Mouse (Mus musculus) MEL (cell line): ENCODE measurements around the gene Olfr1450. TPM values are rescaled to one million over a fixed set of nuclear protein-coding genes. Genes with fewer than 3 reads are reported as not detected.

Experiments used
- DNase-seq: peaks from one replicate; pipeline ENCODE4 v3.0.0; 2011; ENCODE audit warnings: low read depth, low spot score
- H3K27ac ChIP-seq: 2 replicates; pipeline ENCODE4 v1.5.1; 2012; ENCODE audit warnings: low read depth, mild to moderate bottlenecking, control low read depth, low read length, moderate library complexity; ENCODE audit not compliant: control insufficient read depth
- H3K27me3 ChIP-seq, 2 experiments: fragments of 150-350 bp in 1 of 2; sonication (generic) in 1 of 2; 2 replicates each; pipeline ENCODE4 v1.6.1; 2012; ENCODE audit warnings: low read length in 2 of 2, mild to moderate bottlenecking in 2 of 2, improper control_type of control experiment in 1 of 2, moderate library complexity in 1 of 2; ENCODE audit not compliant: insufficient read depth in 2 of 2, control insufficient read depth in 1 of 2
- H3K36me3 ChIP-seq, 2 experiments: 2 replicates each; pipeline ENCODE4 v1.6.1; 2012 to 2014; ENCODE audit warnings: low read length in 2 of 2, improper control_type of control experiment in 1 of 2, inconsistent platforms in 1 of 2, mild to moderate bottlenecking in 1 of 2; ENCODE audit not compliant: insufficient read depth in 2 of 2, control insufficient read depth in 1 of 2
- H3K4me1 ChIP-seq, 2 experiments: fragments of 150-350 bp in 1 of 2; sonication (generic) in 1 of 2; 2 replicates each; pipeline ENCODE4 v1.6.1; 2012; ENCODE audit warnings: low read length in 2 of 2, improper control_type of control experiment in 1 of 2, mild to moderate bottlenecking in 1 of 2; ENCODE audit not compliant: insufficient read depth in 2 of 2, control insufficient read depth in 1 of 2
- H3K4me3 ChIP-seq, 2 experiments: fragments of 150-350 bp in 1 of 2; sonication (generic) in 1 of 2; 2 replicates each; pipeline ENCODE4 v1.5.1; 2012; ENCODE audit warnings: low read depth in 2 of 2, low read length in 2 of 2, mild to moderate bottlenecking in 2 of 2, moderate library complexity in 2 of 2, control low read depth in 1 of 2, improper control_type of control experiment in 1 of 2; ENCODE audit not compliant: control insufficient read depth in 1 of 2, insufficient read depth in 1 of 2
- H3K79me2 ChIP-seq: 2 replicates; pipeline ENCODE4 v1.6.1; 2012; ENCODE audit warnings: mild to moderate bottlenecking, low read length, moderate library complexity; ENCODE audit not compliant: control insufficient read depth, poor library complexity, insufficient read depth
- H3K9ac ChIP-seq: 2 replicates; pipeline ENCODE4 v1.6.1; 2012; ENCODE audit warnings: low read depth, mild to moderate bottlenecking, control low read depth, low read length, moderate library complexity; ENCODE audit not compliant: control insufficient read depth, poor library complexity, severe bottlenecking
- H3K9me3 ChIP-seq: fragments of 150-350 bp; sonication (generic); replicated peaks from 2 replicates; pipeline ENCODE4 v1.6.1; 2012; ENCODE audit warnings: mild to moderate bottlenecking, low read length, improper control_type of control experiment, moderate library complexity; ENCODE audit not compliant: insufficient read depth
- BHLHE40 ChIP-seq: IDR thresholded peaks from 2 replicates; pipeline ENCODE4 v1.6.1; 2012; ENCODE audit warnings: low read depth, mild to moderate bottlenecking, inconsistent platforms, low read length, improper control_type of control experiment, borderline replicate concordance
- CHD2 ChIP-seq: IDR thresholded peaks from 2 replicates; pipeline ENCODE4 v1.6.1; 2011; ENCODE audit warnings: low read length, improper control_type of control experiment
- ELF1 ChIP-seq: IDR thresholded peaks from 2 replicates; pipeline ENCODE4 v1.6.1; 2014; ENCODE audit warnings: low read depth, mild to moderate bottlenecking, inconsistent platforms, low read length, improper control_type of control experiment, moderate library complexity
- EP300 ChIP-seq, 2 experiments: IDR thresholded peaks; 2 replicates each; pipeline ENCODE4 v1.6.1; 2011; ENCODE audit warnings: improper control_type of control experiment in 2 of 2, low read length in 2 of 2, low read depth in 1 of 2, mild to moderate bottlenecking in 1 of 2
- GABPA ChIP-seq: IDR thresholded peaks from 2 replicates; pipeline ENCODE4 v1.6.1; 2012; ENCODE audit warnings: low read depth, mild to moderate bottlenecking, inconsistent platforms, low read length, improper control_type of control experiment, moderate library complexity
- GATA1 ChIP-seq: IDR thresholded peaks from 2 replicates; pipeline ENCODE4 v1.6.1; 2011; ENCODE audit warnings: low read depth, low read length, improper control_type of control experiment
- HCFC1 ChIP-seq: IDR thresholded peaks from 2 replicates; pipeline ENCODE4 v1.6.1; 2012; ENCODE audit warnings: low read depth, mild to moderate bottlenecking, inconsistent platforms, low read length, improper control_type of control experiment, moderate library complexity
- NRF1 ChIP-seq: IDR thresholded peaks from 2 replicates; pipeline ENCODE4 v1.6.1; 2014; ENCODE audit warnings: low read depth, mild to moderate bottlenecking, inconsistent platforms, low read length, improper control_type of control experiment, moderate library complexity; ENCODE audit not compliant: poor library complexity, insufficient read depth, severe bottlenecking
- POLR2A ChIP-seq, 2 experiments: IDR thresholded peaks; 2 replicates each; pipeline ENCODE4 v1.6.1; 2011 to 2012; ENCODE audit warnings: low read length in 2 of 2, mild to moderate bottlenecking in 2 of 2, control low read depth in 1 of 2, improper control_type of control experiment in 1 of 2, low read depth in 1 of 2, moderate library complexity in 1 of 2; ENCODE audit not compliant: control insufficient read depth in 1 of 2, insufficient read depth in 1 of 2, poor library complexity in 1 of 2
- RAD21 ChIP-seq: IDR thresholded peaks from 2 replicates; pipeline ENCODE4 v1.6.1; 2011; ENCODE audit warnings: mild to moderate bottlenecking, low read depth, low read length, improper control_type of control experiment
- SIN3A ChIP-seq: IDR thresholded peaks from 2 replicates; pipeline ENCODE4 v1.6.1; 2012; ENCODE audit warnings: low read length, improper control_type of control experiment, inconsistent platforms
- TCF12 ChIP-seq: IDR thresholded peaks from 2 replicates; pipeline ENCODE4 v1.6.1; 2014; ENCODE audit warnings: low read depth, mild to moderate bottlenecking, inconsistent platforms, low read length, improper control_type of control experiment, moderate library complexity
- ZC3H11A ChIP-seq: IDR thresholded peaks from 2 replicates; pipeline ENCODE4 v1.6.1; 2012; ENCODE audit warnings: low read depth, mild to moderate bottlenecking, inconsistent platforms, low read length, improper control_type of control experiment
- polyA plus RNA-seq, 2 experiments: library from polyadenylated mRNA; stranded (reverse) in 1 of 2; unstranded in 1 of 2; fragments of >175 nt in 1 of 2; fragments of >200 nt in 1 of 2; gene quantifications; 2 replicates each; pipeline versions ENCODE4 v1.2.1 to v1.2.4; 2012; ENCODE audit warnings: low replicate concordance in 2 of 2, low read depth in 1 of 2; ENCODE audit not compliant: insufficient read length in 2 of 2, insufficient read depth in 1 of 2, missing spikeins in 1 of 2
- total RNA-seq: library from RNA; depleted of rRNA; stranded (reverse); fragments of 300-350 nt; gene quantifications from 2 replicates; pipeline ENCODE4 v1.2.3, GENCODE M21; 2012; rRNA removed

Gene Olfr1450
- not detected in 2 replicates for total RNA-seq
- polyA plus RNA-seq, result not detected

DNA sequence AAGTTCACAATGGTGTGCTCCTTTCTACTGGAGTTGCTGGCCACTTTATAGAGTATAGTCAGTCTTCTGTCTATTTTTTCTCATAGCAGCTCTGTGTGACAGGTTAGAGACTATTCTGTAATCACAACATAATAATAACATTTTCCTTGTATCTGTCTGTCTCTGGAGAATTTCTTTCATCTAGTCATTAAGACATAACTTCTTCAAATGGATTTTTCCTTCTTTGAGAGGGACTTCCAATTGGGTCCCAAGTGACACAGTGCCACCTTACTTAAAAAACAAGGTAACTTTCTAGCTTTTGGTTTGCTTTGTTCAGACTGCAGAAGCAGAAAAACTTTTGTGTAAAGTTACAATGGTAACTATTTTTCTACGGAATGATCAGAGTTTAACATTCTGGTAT, at the start of gene Olfr1450:
Olfr1450 (plus strand) TSS at position 301 of the 400 bp plus-strand sequence.
- no peak for TF ChIP-seq CHD2
- TF ChIP-seq, all 39 proteins: peak for 0
- Histone ChIP-seq H3K27me3 (no peaks in the 10 kb centered on the region), H3K27ac (no peak within 1 kb of the TSS), H3K9me3 (no peaks in the 10 kb centered on the region), H3K9ac (no peak within 1 kb of the TSS), H3K4me3 (no peak within 1 kb of the TSS), H3K4me1 (no peaks in the 10 kb centered on the region), H3K36me3 (no peaks in the 10 kb centered on the region), H3K79me2 (no peaks in the 10 kb centered on the region)
- DNase-seq, result no peak

DNA sequence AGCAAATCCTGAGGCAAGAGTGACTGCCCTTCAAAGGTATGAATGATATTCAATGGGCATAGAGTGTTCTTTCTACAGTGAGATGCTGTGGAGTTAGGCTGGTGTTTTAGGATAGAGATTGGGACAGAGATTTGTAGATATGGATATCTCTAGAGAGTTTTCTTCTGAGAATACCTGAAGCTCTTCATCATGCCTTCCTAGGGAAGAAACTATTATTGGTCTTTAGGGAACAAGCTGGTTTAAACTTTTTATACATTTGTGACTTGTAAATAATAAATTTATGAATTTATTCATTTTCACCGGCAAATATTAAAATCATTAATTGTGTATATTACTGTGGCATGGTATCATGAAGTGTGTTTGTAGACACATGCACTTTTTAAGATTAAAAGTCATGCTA, 46.4 kb upstream of the Olfr1450 start, which contains the start of gene Olfr1447:
Olfr1447 (minus strand) TSS at position 101 of the 400 bp plus-strand sequence.
- no peak for DNase-seq
- Histone ChIP-seq H3K4me1 (no peaks in the 10 kb centered on the region), H3K27ac (no peak within 1 kb of the TSS), H3K36me3 (no peaks in the 10 kb centered on the region), H3K9ac (no peak within 1 kb of the TSS), H3K9me3 (no peaks in the 10 kb centered on the region), H3K79me2 (no peaks in the 10 kb centered on the region), H3K27me3 (no peaks in the 10 kb centered on the region), H3K4me3 (no peak within 1 kb of the TSS)
- no peak for TF ChIP-seq GATA1
- no peak for TF ChIP-seq RAD21
- no peak for TF ChIP-seq BHLHE40
- no peak for TF ChIP-seq HCFC1
- TF ChIP-seq ZC3H11A, result no peak
- no peak for TF ChIP-seq ELF1
- no peak for TF ChIP-seq POLR2A (IDR thresholded peaks at IDR 0.05; ENCODE audit: control insufficient read depth in 1 of 2, insufficient read depth in 1 of 2, low read depth in 1 of 2, low read length in 2 of 2, poor library complexity in 1 of 2)
- no peak for TF ChIP-seq TCF12
- no peak for TF ChIP-seq EP300 (IDR thresholded peaks at IDR 0.05; ENCODE audit: low read depth in 1 of 2, low read length in 2 of 2)
- no peak for TF ChIP-seq GABPA

DNA sequence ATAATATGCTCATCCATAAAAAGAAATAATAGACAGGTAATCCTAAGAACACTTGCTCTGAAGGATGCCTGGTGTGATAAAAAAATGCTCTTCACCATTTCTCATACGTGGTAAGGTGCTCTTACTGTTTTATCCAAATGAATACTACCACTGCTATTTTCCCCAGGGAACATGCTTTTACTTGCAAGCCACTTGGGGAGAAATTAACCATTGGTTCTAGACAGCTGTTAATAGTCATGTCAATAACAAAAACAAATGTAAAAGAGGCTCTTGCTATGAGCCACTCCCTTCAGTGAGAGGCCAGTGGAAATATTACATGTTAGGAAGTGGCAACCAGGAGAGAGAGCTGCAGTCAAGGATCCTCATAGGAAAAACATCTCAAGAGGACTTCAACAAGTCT, 25.7 kb upstream of the Olfr1450 start, which contains the start of gene Olfr1448:
Olfr1448 (minus strand) TSS at position 101 of the 400 bp plus-strand sequence.
- no peaks in the 10 kb centered on the region for H3K27me3 ChIP-seq
- H3K79me2 ChIP-seq, result no peaks in the 10 kb centered on the region
- no peaks in the 10 kb centered on the region for H3K36me3 ChIP-seq
- TF ChIP-seq NRF1, result no peak
- no peak for TF ChIP-seq SIN3A
- TF ChIP-seq, all 39 proteins: peak for 0
- H3K4me1 ChIP-seq, result no peaks in the 10 kb centered on the region
- H3K27ac ChIP-seq, result no peak within 1 kb of the TSS
- H3K9ac ChIP-seq, result no peak within 1 kb of the TSS
- no peak within 1 kb of the TSS for H3K4me3 ChIP-seq
- DNase-seq, result no peak
- no peaks in the 10 kb centered on the region for H3K9me3 ChIP-seq
